Mouse (Mus musculus): ENCODE measurements at regions not wholly inside any gene's neighbourhood (a gene's known extent, or its start where the extent isn't known, plus 50 kb on each side); places are given as distances from the start of the nearest gene placed in this dataset.

DNA sequence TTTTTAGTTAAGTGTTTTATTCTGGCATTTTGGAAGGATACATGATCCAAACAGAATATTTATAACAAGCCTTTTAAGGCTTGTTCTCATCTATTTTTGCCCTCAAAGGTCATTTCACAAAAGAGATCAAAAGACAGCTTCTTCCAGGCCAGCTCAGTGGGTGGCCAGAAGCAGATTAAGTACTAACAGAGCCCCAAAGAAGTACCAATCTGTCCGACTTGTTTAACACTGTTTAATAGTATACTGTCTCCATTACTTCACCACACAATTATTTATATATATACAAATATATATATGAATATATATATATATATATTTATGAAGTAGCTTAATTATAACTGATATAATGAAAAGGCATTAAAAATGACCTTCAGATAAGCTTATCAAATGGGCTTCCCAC is 284.7 kb upstream of the Zic4 start:
- no peak for TF ChIP-seq KAT2A (conservative IDR thresholded peaks at IDR 0.05; ENCODE audit: low read depth, low read length)
- TF ChIP-seq ZNF384 (IDR thresholded peaks at IDR 0.05; ENCODE audit: low read depth, low read length) = no peak
- no peak for TF ChIP-seq EP300 (IDR thresholded peaks at IDR 0.05; ENCODE audit: low read depth in 1 of 2, low read length in 2 of 2)
- TF ChIP-seq POLR2A (IDR thresholded peaks at IDR 0.05; ENCODE audit: control insufficient read depth in 1 of 2, insufficient read depth in 1 of 2, low read depth in 1 of 2, low read length in 2 of 2, poor library complexity in 1 of 2) = no peak
- no peak for TF ChIP-seq MAZ (IDR thresholded peaks at IDR 0.05; ENCODE audit: low read depth, low read length)
- no peak for TF ChIP-seq CTCF (IDR thresholded peaks at IDR 0.05 in 2 of 3, conservative IDR thresholded peaks at IDR 0.05 in 1 of 3; ENCODE audit: control insufficient read depth in 1 of 3, insufficient read depth in 1 of 3, low read depth in 2 of 3, low read length in 3 of 3, poor library complexity in 1 of 3, severe bottlenecking in 1 of 3)
- no peak for TF ChIP-seq SMC3 (IDR thresholded peaks at IDR 0.05; ENCODE audit: low read depth, low read length)
- no peak for TF ChIP-seq MAFK (IDR thresholded peaks at IDR 0.05; ENCODE audit: borderline replicate concordance, low read depth, low read length)
- no peak for TF ChIP-seq MAX (IDR thresholded peaks at IDR 0.05; ENCODE audit: low read length)
- TF ChIP-seq TCF12 (IDR thresholded peaks at IDR 0.05; ENCODE audit: low read depth, low read length) = no peak
- no peak for TF ChIP-seq GATA1 (IDR thresholded peaks at IDR 0.05; ENCODE audit: low read depth, low read length)
- TF ChIP-seq MXI1 (IDR thresholded peaks at IDR 0.05; ENCODE audit: low read depth, low read length) = no peak
- TF ChIP-seq BHLHE40 (IDR thresholded peaks at IDR 0.05; ENCODE audit: borderline replicate concordance, low read depth, low read length) = no peak
- TF ChIP-seq JUND (IDR thresholded peaks at IDR 0.05; ENCODE audit: low read depth, low read length) = no peak

Data from MEL (cell line).